Mouse (Mus musculus) bone marrow macrophage, adult 2 months (primary cell): ENCODE data around the gene Gm20388. TPM values are rescaled to one million over a fixed set of nuclear protein-coding genes. Genes with fewer than 3 reads are reported as not detected.

Experiments
- H3K27ac ChIP-seq: 2 replicates; pipeline ENCODE4 v1.5.1; 2012; ENCODE audit warnings: low read depth, low read length; ENCODE audit not compliant: insufficient read depth
- H3K4me1 ChIP-seq: 2 replicates; pipeline ENCODE4 v1.6.1; 2012; ENCODE audit warnings: low read length; ENCODE audit not compliant: control insufficient read depth, insufficient read depth
- H3K4me3 ChIP-seq: 2 replicates; pipeline ENCODE4 v1.5.1; 2012; ENCODE audit warnings: mild to moderate bottlenecking, low read length, moderate library complexity; ENCODE audit not compliant: insufficient read depth
- CTCF ChIP-seq: IDR thresholded peaks from 2 replicates; pipeline ENCODE4 v1.5.1; 2012; ENCODE audit warnings: low read depth, mild to moderate bottlenecking, low read length, moderate library complexity
- POLR2A ChIP-seq: IDR thresholded peaks from 2 replicates; pipeline ENCODE4 v1.6.1; 2012; ENCODE audit warnings: mild to moderate bottlenecking, low read depth, low read length, borderline replicate concordance
- polyA plus RNA-seq: library from polyadenylated mRNA; stranded (reverse); fragments of >200 nt; gene quantifications from 2 replicates; pipeline ENCODE4 v1.2.4, GENCODE M21; 2012; ENCODE audit not compliant: missing spikeins, insufficient read depth, insufficient read length

Gene Gm20388
- polyA plus RNA-seq, 1 experiment: 32.7 TPM

DNA sequence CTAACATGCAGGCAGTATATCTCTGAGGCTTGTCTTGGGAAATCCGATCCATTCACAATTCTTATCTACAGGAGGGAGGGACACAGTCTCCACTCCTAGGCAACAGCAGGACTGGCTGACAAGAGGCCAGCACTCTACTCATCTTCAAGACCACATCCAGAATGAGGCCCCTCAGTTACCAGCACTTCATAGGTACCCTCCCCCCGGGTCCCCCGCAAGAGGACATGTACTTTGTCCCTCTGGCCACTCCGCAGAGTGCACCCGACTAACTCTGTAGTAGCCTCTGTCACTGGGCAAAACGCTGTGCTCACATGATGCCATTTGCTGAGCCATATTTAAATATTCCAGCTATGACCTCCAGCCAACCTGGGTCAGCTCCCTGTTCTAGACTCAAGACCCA lies 1887.8 kb downstream of the Gm20388 start:
- peaks cover 15% of the 10 kb centered on the region for H3K4me1 ChIP-seq
- H3K27ac ChIP-seq: no peak overlapping the region
- TF ChIP-seq CTCF (no peak), POLR2A (no peak)
- no peak overlapping the region for H3K4me3 ChIP-seq

DNA sequence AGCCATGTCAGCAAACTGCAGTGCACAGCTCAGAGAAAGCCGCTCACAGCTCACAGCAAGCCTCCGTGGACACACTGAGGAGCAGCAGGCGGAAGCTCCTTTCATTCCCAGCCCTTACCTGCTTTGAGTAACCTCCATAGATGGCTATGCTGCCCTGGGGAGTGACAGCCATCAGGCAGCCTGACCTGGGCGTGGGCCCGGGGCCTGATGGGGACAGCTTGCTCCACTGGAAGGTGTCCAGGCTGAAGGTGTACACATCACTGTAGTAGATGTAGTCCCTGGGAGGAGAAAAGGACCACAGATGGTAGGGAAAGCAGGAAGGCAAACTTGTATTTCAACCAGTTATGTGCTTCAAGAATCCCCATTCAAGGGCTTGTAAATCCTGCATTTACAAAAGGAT lies 1894.2 kb downstream of the Gm20388 start:
- Histone ChIP-seq H3K4me3 (no peak overlapping the region), H3K27ac (no peak overlapping the region), H3K4me1 (peaks cover 3% of the 10 kb centered on the region)
- no peak for TF ChIP-seq CTCF
- TF ChIP-seq POLR2A: no peak

DNA sequence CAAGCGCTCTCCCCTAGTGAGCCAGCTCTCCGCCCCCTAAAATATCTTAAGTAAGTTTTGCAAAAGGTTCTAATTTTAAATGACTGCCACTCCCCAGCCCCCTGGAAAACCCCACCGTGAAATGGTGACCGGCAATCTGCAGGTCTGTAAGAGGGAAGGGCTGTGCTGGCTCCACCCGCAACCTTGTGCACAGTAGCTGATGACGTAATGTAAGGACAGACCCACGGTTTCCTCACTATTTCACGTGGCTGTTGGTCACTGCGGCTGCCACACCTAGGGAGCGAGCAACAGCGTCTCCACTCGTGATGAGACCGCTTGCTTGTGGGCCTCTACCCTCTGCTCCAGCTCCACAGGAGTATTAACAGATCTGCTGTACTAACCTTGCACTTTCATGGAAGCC lies 1895.5 kb downstream of the Gm20388 start:
- Histone ChIP-seq H3K27ac (no peak overlapping the region), H3K4me3 (no peak overlapping the region), H3K4me1 (peaks cover 3% of the 10 kb centered on the region)
- no peak for TF ChIP-seq POLR2A
- no peak for TF ChIP-seq CTCF

DNA sequence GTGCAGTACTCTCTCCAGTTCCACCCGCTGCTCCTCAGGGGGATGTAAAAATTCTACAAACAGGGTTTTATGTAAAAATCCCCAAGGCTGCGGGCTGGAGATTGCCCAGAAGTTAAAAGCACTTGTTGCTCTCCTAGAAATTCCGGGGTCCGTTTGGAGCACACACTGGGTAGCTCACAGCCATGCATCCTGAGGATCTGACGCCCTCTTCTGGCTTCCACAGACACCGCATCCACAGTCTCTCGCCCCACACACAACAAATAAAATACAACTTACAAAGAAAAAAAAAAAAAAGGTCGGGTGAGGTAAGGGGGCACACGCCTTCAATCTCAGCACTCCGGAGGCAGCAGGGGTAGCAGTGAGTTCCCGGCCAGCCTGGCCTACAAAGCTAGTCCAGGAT lies 1897.4 kb downstream of the Gm20388 start:
- no peak for TF ChIP-seq CTCF
- TF ChIP-seq POLR2A: no peak

DNA sequence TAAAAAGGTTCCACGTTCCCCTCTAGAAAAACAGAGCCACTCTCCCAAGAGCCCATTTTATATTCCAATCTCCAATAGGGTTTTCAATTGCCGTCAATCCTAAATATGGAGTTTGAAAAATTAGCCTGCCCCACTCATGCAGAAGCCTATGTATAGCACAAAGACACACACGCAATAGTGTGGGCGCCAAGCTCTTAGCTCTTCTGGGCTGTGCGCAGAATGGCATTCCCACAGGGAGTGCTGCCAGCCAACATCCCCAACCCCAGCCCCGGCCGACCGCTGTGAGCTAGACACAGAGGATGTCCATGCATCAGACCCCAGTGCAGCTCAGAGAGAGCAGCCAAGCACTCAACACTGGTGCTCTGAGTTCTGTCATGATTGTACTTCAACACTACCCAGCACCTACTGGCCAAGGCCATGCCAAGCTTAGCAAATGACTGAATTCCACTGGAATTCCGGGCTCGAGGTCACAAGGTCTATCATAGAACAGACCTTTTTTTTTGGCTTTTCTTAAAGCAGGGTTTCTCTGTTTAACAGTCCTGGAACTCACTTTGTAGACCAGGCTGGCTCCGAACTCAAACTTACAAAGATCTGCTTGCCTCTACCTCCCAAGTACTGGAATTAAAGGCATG lies 1899.0 kb downstream of the Gm20388 start:
- no peak for TF ChIP-seq CTCF
- TF ChIP-seq POLR2A: no peak
- no peak overlapping the region for H3K4me3 ChIP-seq
- H3K27ac ChIP-seq: no peak overlapping the region
- H3K4me1 ChIP-seq: peaks cover 8% of the 10 kb centered on the region

More for the DNA sequence above, 1897.4 kb downstream of the Gm20388 start:
- H3K4me3 ChIP-seq: no peak overlapping the region
- H3K27ac ChIP-seq: no peak overlapping the region
- peaks cover 8% of the 10 kb centered on the region for H3K4me1 ChIP-seq

DNA sequence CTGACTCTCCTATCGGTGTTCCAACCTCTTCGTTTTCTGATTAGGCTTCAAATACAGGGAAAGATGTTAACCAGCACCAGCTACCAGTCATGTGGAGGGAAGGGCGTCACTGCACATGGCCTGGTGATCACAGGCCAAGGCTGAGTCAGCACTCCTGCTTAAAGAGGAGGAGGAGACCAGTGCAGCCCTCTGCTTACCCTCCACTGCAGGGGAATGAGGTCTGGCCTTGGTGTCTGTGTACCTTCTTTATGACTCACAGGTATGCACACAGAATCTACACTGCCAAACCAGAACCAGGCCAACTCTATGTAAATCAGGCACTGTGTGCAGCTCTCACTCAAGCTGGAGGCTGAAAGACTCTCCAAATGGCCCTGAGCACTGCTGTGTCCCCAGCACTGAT lies 1900.9 kb downstream of the Gm20388 start:
- peaks cover 5% of the 10 kb centered on the region; the same call in 1 of the 2 replicates for H3K4me1 ChIP-seq
- no peak for TF ChIP-seq CTCF
- no peak for TF ChIP-seq POLR2A
- H3K4me3 ChIP-seq: no peak overlapping the region
- no peak overlapping the region for H3K27ac ChIP-seq

DNA sequence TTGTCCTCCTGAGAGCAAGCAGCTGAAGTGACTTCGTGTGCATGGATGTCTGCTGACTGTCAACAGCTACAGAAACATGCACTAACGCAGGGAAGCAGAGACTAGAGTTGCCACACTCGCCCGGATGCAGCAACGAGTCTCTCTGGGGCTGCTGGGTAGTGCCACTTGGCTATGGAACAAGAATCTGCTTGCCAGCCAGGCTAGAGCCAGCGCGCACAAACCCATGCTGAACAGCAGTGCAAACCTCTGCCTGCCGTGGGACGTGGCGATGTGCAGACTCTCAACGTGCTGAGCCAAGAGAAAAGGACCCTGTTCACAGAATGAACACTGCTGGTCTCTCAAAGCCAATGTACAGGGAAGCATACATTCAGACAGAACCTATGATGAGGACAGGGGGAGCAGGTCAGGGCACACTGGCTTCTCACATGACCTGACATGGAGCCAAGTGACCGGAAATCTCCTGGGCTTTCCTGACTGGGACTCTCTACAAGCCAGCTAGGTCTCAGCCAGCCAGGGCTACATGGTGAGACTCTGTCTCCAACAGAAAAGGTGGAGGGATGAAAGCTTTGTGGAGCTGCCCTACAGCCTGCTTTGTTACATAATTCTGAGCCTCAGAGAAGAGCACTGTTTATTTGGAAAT lies 1901.4 kb downstream of the Gm20388 start:
- no peak for TF ChIP-seq CTCF
- TF ChIP-seq POLR2A: no peak
- H3K27ac ChIP-seq: no peak overlapping the region
- H3K4me1 ChIP-seq: peaks cover 5% of the 10 kb centered on the region; the same call in 1 of the 2 replicates
- H3K4me3 ChIP-seq: no peak overlapping the region

DNA sequence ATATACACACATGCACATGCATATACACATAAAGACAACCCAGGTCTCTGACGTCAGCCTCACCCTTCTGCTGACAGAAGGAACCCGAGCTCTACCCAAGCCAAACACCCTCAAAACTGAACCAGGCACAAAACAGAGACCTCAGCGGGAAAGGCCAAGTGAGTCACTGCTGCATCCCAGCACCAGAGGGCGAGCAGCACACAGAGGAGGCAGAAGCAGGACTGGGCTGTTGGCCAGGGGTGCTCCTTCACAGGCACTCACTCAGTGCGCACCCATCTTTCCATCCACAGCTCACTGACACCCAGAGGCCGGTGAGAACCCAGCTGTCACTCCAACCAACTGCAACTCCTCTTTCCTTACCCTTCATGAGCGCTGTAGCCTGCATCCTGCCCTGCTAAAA lies 1907.6 kb downstream of the Gm20388 start:
- H3K27ac ChIP-seq: no peak overlapping the region
- no peak overlapping the region for H3K4me3 ChIP-seq
- H3K4me1 ChIP-seq: no peaks in the 10 kb centered on the region
- TF ChIP-seq CTCF (no peak), POLR2A (no peak)

DNA sequence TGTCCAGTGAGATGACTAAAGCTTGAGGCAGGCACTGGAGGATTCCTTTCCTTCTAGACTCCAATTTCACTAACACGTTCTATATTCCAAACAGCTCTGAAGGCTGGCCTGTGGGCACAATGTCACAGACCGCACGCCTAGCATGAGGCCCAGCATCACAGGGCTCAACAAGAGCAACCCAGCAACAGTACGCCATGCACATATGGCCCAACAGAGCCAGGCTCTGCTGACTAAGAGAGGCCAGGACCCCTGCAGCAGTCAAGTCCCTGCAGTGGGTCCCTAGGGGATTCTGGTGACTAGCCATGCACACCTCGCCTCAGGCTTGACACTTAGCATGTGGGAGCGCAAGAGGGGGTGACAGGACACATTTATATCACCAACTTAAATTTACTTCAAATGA lies 1910.2 kb downstream of the Gm20388 start:
- no peak overlapping the region for H3K4me3 ChIP-seq
- H3K4me1 ChIP-seq: no peaks in the 10 kb centered on the region
- no peak overlapping the region for H3K27ac ChIP-seq
- no peak for TF ChIP-seq CTCF
- TF ChIP-seq POLR2A: no peak

DNA sequence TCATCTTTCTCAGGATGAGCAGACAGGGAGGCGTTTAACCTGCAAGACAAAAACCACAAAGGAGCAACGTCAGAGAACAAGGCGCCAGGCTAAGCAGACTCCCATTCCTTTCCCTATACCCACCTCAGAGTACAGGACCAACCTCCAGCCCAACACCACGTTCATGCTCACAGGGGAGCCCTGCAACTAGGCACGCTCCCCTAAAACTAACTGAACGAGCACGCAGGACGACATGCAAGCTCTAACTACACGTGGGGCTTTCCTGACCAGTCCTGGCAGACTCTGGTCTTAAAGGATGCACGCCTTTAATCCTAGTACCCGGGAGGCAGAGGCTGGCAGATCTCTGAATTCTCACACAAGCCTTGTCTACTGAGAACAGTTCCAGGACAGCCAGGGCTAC lies 1910.7 kb downstream of the Gm20388 start:
- Histone ChIP-seq H3K4me1 (no peaks in the 10 kb centered on the region), H3K4me3 (no peak overlapping the region), H3K27ac (no peak overlapping the region)
- no peak for TF ChIP-seq POLR2A
- TF ChIP-seq CTCF: no peak

DNA sequence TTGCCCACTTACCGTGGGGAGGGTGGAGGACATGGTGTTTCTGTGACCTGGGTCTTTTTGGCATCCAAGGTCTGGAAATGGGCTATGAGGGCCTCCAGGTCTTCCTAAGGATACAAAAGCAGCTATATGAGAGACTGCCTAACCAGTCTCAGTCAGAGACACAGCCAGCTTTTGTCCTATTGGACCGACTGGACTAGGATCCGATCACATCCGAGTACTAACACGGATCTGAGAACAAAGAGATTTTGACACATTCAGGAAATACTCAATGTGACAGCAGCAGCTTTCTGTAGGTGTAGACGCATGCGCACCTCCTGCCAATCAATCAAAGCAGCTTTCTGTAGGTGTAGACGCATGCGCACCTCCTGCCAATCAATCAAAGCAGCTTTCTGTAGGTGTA lies 1911.1 kb downstream of the Gm20388 start:
- Histone ChIP-seq H3K4me1 (no peaks in the 10 kb centered on the region), H3K27ac (no peak overlapping the region), H3K4me3 (no peak overlapping the region)
- TF ChIP-seq CTCF (no peak), POLR2A (no peak)

DNA sequence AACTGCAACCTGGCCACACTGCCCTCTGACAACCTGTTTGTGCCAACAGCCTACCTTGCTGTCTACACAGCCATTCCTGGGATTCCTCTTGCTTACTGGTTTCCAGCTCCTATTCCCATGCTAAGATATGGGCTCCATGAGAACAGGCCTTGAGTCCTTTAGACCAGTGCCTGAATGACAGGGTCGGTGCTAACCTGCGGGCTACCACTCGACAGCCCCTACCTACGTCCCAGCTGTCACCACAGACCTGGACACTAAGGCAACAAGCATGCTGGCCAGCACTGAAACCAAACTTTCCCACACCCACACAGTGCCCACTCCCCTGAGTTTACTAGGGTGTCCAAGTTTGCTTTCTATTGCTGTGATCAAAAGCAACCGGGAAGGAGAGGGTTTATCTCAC lies 1917.1 kb downstream of the Gm20388 start:
- no peak for TF ChIP-seq POLR2A
- TF ChIP-seq CTCF: no peak
- Histone ChIP-seq H3K4me1 (peaks cover 20% of the 10 kb centered on the region), H3K4me3 (peak overlapping the region; percentile 87; the same call in 1 of the 2 replicates), H3K27ac (no peak overlapping the region)
